Mouse (Mus musculus): Measurements from ENCODE around the gene Pdzd2. TPM values are rescaled to one million over a fixed set of nuclear protein-coding genes. Genes with fewer than 3 reads are reported as not detected.

Gene Pdzd2
- polyA plus RNA-seq, 1 experiment from 2014 or later: 4.9 TPM

GRCm38 (mm10) chr15:12337779-12338137 lies 402.0 kb downstream of the Pdzd2 start:
- Histone ChIP-seq H3K4me1 (replicated peaks) (peaks cover 20% of the 10 kb centered on the region), H3K27me3 (ENCODE audit: insufficient read depth, poor library complexity, severe bottlenecking) (no peaks in the 10 kb centered on the region), H3K4me3 (no peak overlapping the region), H3K27ac (no peak overlapping the region), H3K36me3 (peaks cover 11% of the 10 kb centered on the region), H3K9me3 (no peaks in the 10 kb centered on the region)
- no peak for DNase-seq (ENCODE audit: low spot score)
- 91% methylated on average over 3 of the region's 3 CpGs for WGBS

GRCm38 (mm10) chr15:12337030-12337778 lies 402.5 kb downstream of the Pdzd2 start:
- H3K9me3 ChIP-seq: no peaks in the 10 kb centered on the region
- no peak overlapping the region for H3K27ac ChIP-seq
- WGBS: 91% methylated on average over 4 of the region's 4 CpGs
- no peak for DNase-seq (ENCODE audit: low spot score)
- no peaks in the 10 kb centered on the region for H3K27me3 ChIP-seq (ENCODE audit: insufficient read depth, poor library complexity, severe bottlenecking)
- no peak overlapping the region for H3K4me3 ChIP-seq
- H3K36me3 ChIP-seq: peaks cover 6% of the 10 kb centered on the region
- peaks cover 20% of the 10 kb centered on the region for H3K4me1 ChIP-seq (replicated peaks)

GRCm38 (mm10) chr15:12334381-12334780 lies 405.3 kb downstream of the Pdzd2 start:
- H3K27me3 ChIP-seq (ENCODE audit: insufficient read depth, poor library complexity, severe bottlenecking): no peaks in the 10 kb centered on the region
- H3K4me3 ChIP-seq: no peak overlapping the region
- no peaks in the 10 kb centered on the region for H3K9me3 ChIP-seq
- DNase-seq (ENCODE audit: low spot score): no peak
- H3K27ac ChIP-seq: no peak overlapping the region
- WGBS: 84% methylated on average over 4 of the region's 4 CpGs
- peaks cover 12% of the 10 kb centered on the region; the same call in 1 of the 2 replicates for H3K36me3 ChIP-seq
- 0 out of 2 replicates have a peak, but pooled peaks cover 3% of the 10 kb centered on the region for H3K4me1 ChIP-seq (replicated peaks)

GRCm38 (mm10) chr15:12331300-12331699 lies 408.4 kb downstream of the Pdzd2 start:
- no peak overlapping the region for H3K4me3 ChIP-seq
- no peak overlapping the region for H3K27ac ChIP-seq
- H3K4me1 ChIP-seq (replicated peaks): 0 out of 2 replicates have a peak, but pooled peaks cover under 1% of the 10 kb centered on the region
- H3K27me3 ChIP-seq (ENCODE audit: insufficient read depth, poor library complexity, severe bottlenecking): no peaks in the 10 kb centered on the region
- no peaks in the 10 kb centered on the region for H3K9me3 ChIP-seq
- peaks cover 18% of the 10 kb centered on the region for H3K36me3 ChIP-seq
- WGBS: 76% methylated on average over 1 of the region's 1 CpGs
- no peak for DNase-seq (ENCODE audit: low spot score)

GRCm38 (mm10) chr15:12330892-12331291 lies 408.8 kb downstream of the Pdzd2 start:
- Histone ChIP-seq H3K4me3 (no peak overlapping the region), H3K27ac (no peak overlapping the region), H3K36me3 (peaks cover 22% of the 10 kb centered on the region), H3K4me1 (replicated peaks) (no peaks in the 10 kb centered on the region), H3K27me3 (ENCODE audit: insufficient read depth, poor library complexity, severe bottlenecking) (no peaks in the 10 kb centered on the region), H3K9me3 (no peaks in the 10 kb centered on the region)
- DNase-seq (ENCODE audit: low spot score): no peak

- WGBS: 92% methylated on average over 3 of the region's 3 CpGs
Measured at GRCm38 (mm10) chr15:12330389-12330788, 409.3 kb downstream of the Pdzd2 start.

GRCm38 (mm10) chr15:12324326-12324725 lies 415.4 kb downstream of the Pdzd2 start:
- 84% methylated on average over 1 of the region's 1 CpGs for WGBS
- H3K36me3 ChIP-seq: peaks cover 14% of the 10 kb centered on the region
- H3K4me3 ChIP-seq: no peak overlapping the region
- peaks cover 11% of the 10 kb centered on the region for H3K27me3 ChIP-seq (ENCODE audit: insufficient read depth, poor library complexity, severe bottlenecking)
- no peak overlapping the region for H3K27ac ChIP-seq
- no peak for DNase-seq (ENCODE audit: low spot score)
- H3K9me3 ChIP-seq: no peaks in the 10 kb centered on the region
- peaks cover 25% of the 10 kb centered on the region for H3K4me1 ChIP-seq (replicated peaks)

More at GRCm38 (mm10) chr15:12330389-12330788, 409.3 kb downstream of the Pdzd2 start:
- no peak for DNase-seq (ENCODE audit: low spot score)
- Histone ChIP-seq H3K36me3 (peaks cover 26% of the 10 kb centered on the region), H3K27ac (no peak overlapping the region), H3K4me3 (no peak overlapping the region), H3K9me3 (no peaks in the 10 kb centered on the region), H3K4me1 (replicated peaks) (no peaks in the 10 kb centered on the region), H3K27me3 (ENCODE audit: insufficient read depth, poor library complexity, severe bottlenecking) (no peaks in the 10 kb centered on the region)

- no peaks in the 10 kb centered on the region for H3K9me3 ChIP-seq
- 28% methylated on average over 9 of the region's 9 CpGs for WGBS
- DNase-seq (ENCODE audit: low spot score): no peak
- peaks cover 23% of the 10 kb centered on the region for H3K27me3 ChIP-seq (ENCODE audit: insufficient read depth, poor library complexity, severe bottlenecking)
- peak overlapping the region; percentile 98 for H3K4me3 ChIP-seq
- H3K27ac ChIP-seq: no peak overlapping the region
- peaks cover 14% of the 10 kb centered on the region for H3K36me3 ChIP-seq
- H3K4me1 ChIP-seq (replicated peaks): peaks cover 25% of the 10 kb centered on the region
Measured at GRCm38 (mm10) chr15:12322676-12323402, 416.9 kb downstream of the Pdzd2 start.

GRCm38 (mm10) chr15:12321788-12322621 lies 417.7 kb downstream of the Pdzd2 start, which contains the start of gene 1810049J17Rik:
1810049J17Rik (minus strand) TSS chr15:12321899.
- H3K9me3 ChIP-seq: no peaks in the 10 kb centered on the region
- peaks cover 25% of the 10 kb centered on the region for H3K4me1 ChIP-seq (replicated peaks)
- peak within 1 kb of the TSS; percentile 98 for H3K4me3 ChIP-seq
- peaks cover 8% of the 10 kb centered on the region for H3K36me3 ChIP-seq
- H3K27me3 ChIP-seq (ENCODE audit: insufficient read depth, poor library complexity, severe bottlenecking): peaks cover 23% of the 10 kb centered on the region
- H3K27ac ChIP-seq: peak within 1 kb of the TSS; percentile 98
- DNase-seq (ENCODE audit: low spot score): peak; percentile 61
- under 1% methylated on average over 70 of the region's 70 CpGs for WGBS

- H3K27me3 ChIP-seq (ENCODE audit: insufficient read depth, poor library complexity, severe bottlenecking): peaks cover 23% of the 10 kb centered on the region
- peaks cover 8% of the 10 kb centered on the region for H3K36me3 ChIP-seq
- under 1% methylated on average over 74 of the region's 74 CpGs for WGBS
- peak within 1 kb of the TSS; percentile 98 for H3K27ac ChIP-seq
- peak; percentile 95 for DNase-seq (ENCODE audit: low spot score)
- H3K4me1 ChIP-seq (replicated peaks): peaks cover 25% of the 10 kb centered on the region
- no peaks in the 10 kb centered on the region for H3K9me3 ChIP-seq
- H3K4me3 ChIP-seq: peak within 1 kb of the TSS; percentile 98
Measured at GRCm38 (mm10) chr15:12321091-12321787, 418.5 kb downstream of the Pdzd2 start, which contains the start of gene Golph3. Golph3 (plus strand) TSS chr15:12321450.

GRCm38 (mm10) chr15:12320441-12321090 lies 419.2 kb downstream of the Pdzd2 start:
- peaks cover 25% of the 10 kb centered on the region for H3K4me1 ChIP-seq (replicated peaks)
- WGBS: 7% methylated on average over 22 of the region's 22 CpGs

More at GRCm38 (mm10) chr15:12320441-12321090, 419.2 kb downstream of the Pdzd2 start:
- DNase-seq (ENCODE audit: low spot score): no peak
- Histone ChIP-seq H3K4me3 (peak overlapping the region; percentile 98), H3K36me3 (peaks cover under 1% of the 10 kb centered on the region), H3K27ac (peak overlapping the region; percentile 98), H3K9me3 (no peaks in the 10 kb centered on the region), H3K27me3 (ENCODE audit: insufficient read depth, poor library complexity, severe bottlenecking) (peaks cover 23% of the 10 kb centered on the region)
